Mouse (Mus musculus) MEL (cell line): ENCODE data around the gene Ugt1a1. TPM values are rescaled to one million over a fixed set of nuclear protein-coding genes. Genes with fewer than 3 reads are reported as not detected.

ENCODE experiments used
- DNase-seq: peaks from one replicate; pipeline ENCODE4 v3.0.0; 2011; ENCODE audit warnings: low read depth, low spot score
- H3K27ac ChIP-seq: 2 replicates; pipeline ENCODE4 v1.5.1; 2012; ENCODE audit warnings: low read depth, mild to moderate bottlenecking, control low read depth, low read length, moderate library complexity; ENCODE audit not compliant: control insufficient read depth
- H3K27me3 ChIP-seq, 2 experiments: fragments of 150-350 bp in 1 of 2; sonication (generic) in 1 of 2; 2 replicates each; pipeline ENCODE4 v1.6.1; 2012; ENCODE audit warnings: low read length in 2 of 2, mild to moderate bottlenecking in 2 of 2, improper control_type of control experiment in 1 of 2, moderate library complexity in 1 of 2; ENCODE audit not compliant: insufficient read depth in 2 of 2, control insufficient read depth in 1 of 2
- H3K36me3 ChIP-seq, 2 experiments: 2 replicates each; pipeline ENCODE4 v1.6.1; 2012 to 2014; ENCODE audit warnings: low read length in 2 of 2, improper control_type of control experiment in 1 of 2, inconsistent platforms in 1 of 2, mild to moderate bottlenecking in 1 of 2; ENCODE audit not compliant: insufficient read depth in 2 of 2, control insufficient read depth in 1 of 2
- H3K4me1 ChIP-seq, 2 experiments: fragments of 150-350 bp in 1 of 2; sonication (generic) in 1 of 2; 2 replicates each; pipeline ENCODE4 v1.6.1; 2012; ENCODE audit warnings: low read length in 2 of 2, improper control_type of control experiment in 1 of 2, mild to moderate bottlenecking in 1 of 2; ENCODE audit not compliant: insufficient read depth in 2 of 2, control insufficient read depth in 1 of 2
- H3K4me3 ChIP-seq, 2 experiments: fragments of 150-350 bp in 1 of 2; sonication (generic) in 1 of 2; 2 replicates each; pipeline ENCODE4 v1.5.1; 2012; ENCODE audit warnings: low read depth in 2 of 2, low read length in 2 of 2, mild to moderate bottlenecking in 2 of 2, moderate library complexity in 2 of 2, control low read depth in 1 of 2, improper control_type of control experiment in 1 of 2; ENCODE audit not compliant: control insufficient read depth in 1 of 2, insufficient read depth in 1 of 2
- H3K79me2 ChIP-seq: 2 replicates; pipeline ENCODE4 v1.6.1; 2012; ENCODE audit warnings: mild to moderate bottlenecking, low read length, moderate library complexity; ENCODE audit not compliant: control insufficient read depth, poor library complexity, insufficient read depth
- H3K9ac ChIP-seq: 2 replicates; pipeline ENCODE4 v1.6.1; 2012; ENCODE audit warnings: low read depth, mild to moderate bottlenecking, control low read depth, low read length, moderate library complexity; ENCODE audit not compliant: control insufficient read depth, poor library complexity, severe bottlenecking
- H3K9me3 ChIP-seq: fragments of 150-350 bp; sonication (generic); replicated peaks from 2 replicates; pipeline ENCODE4 v1.6.1; 2012; ENCODE audit warnings: mild to moderate bottlenecking, low read length, improper control_type of control experiment, moderate library complexity; ENCODE audit not compliant: insufficient read depth
- CHD1 ChIP-seq: IDR thresholded peaks from 2 replicates; pipeline ENCODE4 v1.6.1; 2012; ENCODE audit warnings: low read depth, mild to moderate bottlenecking, inconsistent platforms, low read length, improper control_type of control experiment
- E2F4 ChIP-seq: IDR thresholded peaks from 2 replicates; pipeline ENCODE4 v1.6.1; 2011; ENCODE audit warnings: low read depth, low read length, improper control_type of control experiment, borderline replicate concordance
- EP300 ChIP-seq, 2 experiments: IDR thresholded peaks; 2 replicates each; pipeline ENCODE4 v1.6.1; 2011; ENCODE audit warnings: improper control_type of control experiment in 2 of 2, low read length in 2 of 2, low read depth in 1 of 2, mild to moderate bottlenecking in 1 of 2
- ETS1 ChIP-seq: IDR thresholded peaks from 2 replicates; pipeline ENCODE4 v1.6.1; 2012; ENCODE audit warnings: low read depth, mild to moderate bottlenecking, inconsistent platforms, low read length, improper control_type of control experiment, moderate library complexity
- GABPA ChIP-seq: IDR thresholded peaks from 2 replicates; pipeline ENCODE4 v1.6.1; 2012; ENCODE audit warnings: low read depth, mild to moderate bottlenecking, inconsistent platforms, low read length, improper control_type of control experiment, moderate library complexity
- GATA1 ChIP-seq: IDR thresholded peaks from 2 replicates; pipeline ENCODE4 v1.6.1; 2011; ENCODE audit warnings: low read depth, low read length, improper control_type of control experiment
- HCFC1 ChIP-seq: IDR thresholded peaks from 2 replicates; pipeline ENCODE4 v1.6.1; 2012; ENCODE audit warnings: low read depth, mild to moderate bottlenecking, inconsistent platforms, low read length, improper control_type of control experiment, moderate library complexity
- JUND ChIP-seq: IDR thresholded peaks from 2 replicates; pipeline ENCODE4 v1.6.1; 2011; ENCODE audit warnings: low read depth, mild to moderate bottlenecking, improper control_type of control experiment, low read length
- MAFK ChIP-seq: IDR thresholded peaks from 2 replicates; pipeline ENCODE4 v1.6.1; 2011; ENCODE audit warnings: low read depth, mild to moderate bottlenecking, low read length, improper control_type of control experiment, borderline replicate concordance
- MAX ChIP-seq: IDR thresholded peaks from 2 replicates; pipeline ENCODE4 v1.6.1; 2011; ENCODE audit warnings: low read length, improper control_type of control experiment
- MEF2A ChIP-seq: IDR thresholded peaks from 2 replicates; pipeline ENCODE4 v1.6.1; 2014; ENCODE audit warnings: low read depth, mild to moderate bottlenecking, inconsistent platforms, low read length, improper control_type of control experiment; ENCODE audit not compliant: poor library complexity, insufficient replicate concordance, severe bottlenecking; ENCODE audit errors: extremely low read depth
- MXI1 ChIP-seq: IDR thresholded peaks from 2 replicates; pipeline ENCODE4 v1.6.1; 2011; ENCODE audit warnings: mild to moderate bottlenecking, low read depth, low read length, improper control_type of control experiment
- MYC ChIP-seq: IDR thresholded peaks from 2 replicates; pipeline ENCODE4 v1.6.1; 2011; ENCODE audit warnings: low read depth, mild to moderate bottlenecking, low read length, improper control_type of control experiment, moderate library complexity
- NELFE ChIP-seq: IDR thresholded peaks from 2 replicates; pipeline ENCODE4 v1.6.1; 2011; ENCODE audit warnings: low read depth, low read length, improper control_type of control experiment
- NRF1 ChIP-seq: IDR thresholded peaks from 2 replicates; pipeline ENCODE4 v1.6.1; 2014; ENCODE audit warnings: low read depth, mild to moderate bottlenecking, inconsistent platforms, low read length, improper control_type of control experiment, moderate library complexity; ENCODE audit not compliant: poor library complexity, insufficient read depth, severe bottlenecking
- POLR2A ChIP-seq, 2 experiments: IDR thresholded peaks; 2 replicates each; pipeline ENCODE4 v1.6.1; 2011 to 2012; ENCODE audit warnings: low read length in 2 of 2, mild to moderate bottlenecking in 2 of 2, control low read depth in 1 of 2, improper control_type of control experiment in 1 of 2, low read depth in 1 of 2, moderate library complexity in 1 of 2; ENCODE audit not compliant: control insufficient read depth in 1 of 2, insufficient read depth in 1 of 2, poor library complexity in 1 of 2
- POLR2AphosphoS5 ChIP-seq: IDR thresholded peaks from 2 replicates; pipeline ENCODE4 v1.6.1; 2012; ENCODE audit warnings: low read depth, borderline replicate concordance, mild to moderate bottlenecking, inconsistent platforms, low read length, moderate library complexity, mixed read lengths
- RAD21 ChIP-seq: IDR thresholded peaks from 2 replicates; pipeline ENCODE4 v1.6.1; 2011; ENCODE audit warnings: mild to moderate bottlenecking, low read depth, low read length, improper control_type of control experiment
- SMC3 ChIP-seq: IDR thresholded peaks from 2 replicates; pipeline ENCODE4 v1.6.1; 2011; ENCODE audit warnings: low read depth, low read length, improper control_type of control experiment
- TAL1 ChIP-seq: IDR thresholded peaks from 2 replicates; pipeline ENCODE4 v1.6.1; 2012; ENCODE audit warnings: mild to moderate bottlenecking, inconsistent platforms, low read length, moderate library complexity, mixed read lengths
- TBP ChIP-seq: IDR thresholded peaks from 2 replicates; pipeline ENCODE4 v1.8.0; 2011; ENCODE audit warnings: low read depth, low read length, improper control_type of control experiment
- USF1 ChIP-seq: IDR thresholded peaks from 2 replicates; pipeline ENCODE4 v1.6.1; 2014; ENCODE audit warnings: low read depth, mild to moderate bottlenecking, inconsistent platforms, low read length, improper control_type of control experiment, moderate library complexity
- ZKSCAN1 ChIP-seq: IDR thresholded peaks from 2 replicates; pipeline ENCODE4 v1.6.1; 2012; ENCODE audit warnings: low read depth, mild to moderate bottlenecking, inconsistent platforms, low read length, improper control_type of control experiment, moderate library complexity
- ZNF384 ChIP-seq: IDR thresholded peaks from 2 replicates; pipeline ENCODE4 v1.6.1; 2012; ENCODE audit warnings: low read depth, mild to moderate bottlenecking, inconsistent platforms, low read length, improper control_type of control experiment
- polyA plus RNA-seq, 2 experiments: library from polyadenylated mRNA; stranded (reverse) in 1 of 2; unstranded in 1 of 2; fragments of >175 nt in 1 of 2; fragments of >200 nt in 1 of 2; gene quantifications; 2 replicates each; pipeline versions ENCODE4 v1.2.1 to v1.2.4; 2012; ENCODE audit warnings: low replicate concordance in 2 of 2, low read depth in 1 of 2; ENCODE audit not compliant: insufficient read length in 2 of 2, insufficient read depth in 1 of 2, missing spikeins in 1 of 2
- total RNA-seq: library from RNA; depleted of rRNA; stranded (reverse); fragments of 300-350 nt; gene quantifications from 2 replicates; pipeline ENCODE4 v1.2.3, GENCODE M21; 2012

The Ugt1a1 gene
- total and polyA plus RNA-seq, 3 experiments: not detected

- H3K36me3 ChIP-seq: peaks cover 21 to 34% of the 10 kb centered on the region in 2 experiments
- no peaks in the 10 kb centered on the region for H3K9me3 ChIP-seq
- DNase-seq: no peak
- no peak overlapping the region for H3K4me3 ChIP-seq
- TF ChIP-seq GABPA: no peak
- TF ChIP-seq TBP: no peak
- no peak for TF ChIP-seq EP300 (IDR thresholded peaks at IDR 0.05; ENCODE audit: low read depth in 1 of 2, low read length in 2 of 2)
- no peak for TF ChIP-seq POLR2A (IDR thresholded peaks at IDR 0.05; ENCODE audit: control insufficient read depth in 1 of 2, insufficient read depth in 1 of 2, low read depth in 1 of 2, low read length in 2 of 2, poor library complexity in 1 of 2)
- no peak for TF ChIP-seq MAFK
- TF ChIP-seq GATA1: no peak
- TF ChIP-seq MXI1: no peak
- TF ChIP-seq JUND: no peak
- TF ChIP-seq ZNF384: no peak
- no peak for TF ChIP-seq MAX
- TF ChIP-seq ETS1: no peak
- peaks cover 7 to 17% of the 10 kb centered on the region in 2 experiments for H3K4me1 ChIP-seq
- no peaks in the 10 kb centered on the region for H3K27me3 ChIP-seq
- no peaks in the 10 kb centered on the region for H3K79me2 ChIP-seq
- no peak overlapping the region for H3K9ac ChIP-seq
- H3K27ac ChIP-seq: no peak overlapping the region
Observed at GRCm38 (mm10) chr1:88266123-88266522, 54.4 kb downstream of the Ugt1a1 start.

DNA sequence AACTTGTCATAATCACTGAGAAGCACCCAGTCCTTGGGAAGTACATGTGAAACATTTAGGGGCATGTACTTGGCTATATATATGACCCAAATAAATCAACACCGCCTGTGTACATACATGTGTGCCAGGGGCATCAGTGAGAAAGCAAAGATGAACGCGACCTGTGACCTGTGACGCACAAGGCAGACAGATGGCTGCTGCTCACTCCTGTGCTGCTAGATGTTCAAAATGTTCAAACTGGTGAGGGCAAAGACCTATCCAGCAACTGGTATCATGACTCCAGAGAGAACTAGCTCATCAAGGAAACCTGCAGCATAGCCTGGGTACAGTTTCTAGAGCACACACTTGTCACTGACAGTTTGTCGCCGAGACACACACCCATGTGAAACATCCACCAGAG lies 55.7 kb downstream of the Ugt1a1 start:
- no peak overlapping the region for H3K4me3 ChIP-seq
- no peak for DNase-seq
- H3K36me3 ChIP-seq: peaks cover 8 to 37% of the 10 kb centered on the region in 2 experiments
- H3K27ac ChIP-seq: no peak overlapping the region
- peaks cover 3 to 6% of the 10 kb centered on the region in 2 experiments for H3K4me1 ChIP-seq
- no peak overlapping the region for H3K9ac ChIP-seq
- no peak for TF ChIP-seq MYC
- TF ChIP-seq POLR2AphosphoS5: 0 out of 2 replicates have a peak, but pooled peaks have one; percentile 53
- no peaks in the 10 kb centered on the region for H3K79me2 ChIP-seq
- H3K9me3 ChIP-seq: no peaks in the 10 kb centered on the region
- no peaks in the 10 kb centered on the region for H3K27me3 ChIP-seq

DNA sequence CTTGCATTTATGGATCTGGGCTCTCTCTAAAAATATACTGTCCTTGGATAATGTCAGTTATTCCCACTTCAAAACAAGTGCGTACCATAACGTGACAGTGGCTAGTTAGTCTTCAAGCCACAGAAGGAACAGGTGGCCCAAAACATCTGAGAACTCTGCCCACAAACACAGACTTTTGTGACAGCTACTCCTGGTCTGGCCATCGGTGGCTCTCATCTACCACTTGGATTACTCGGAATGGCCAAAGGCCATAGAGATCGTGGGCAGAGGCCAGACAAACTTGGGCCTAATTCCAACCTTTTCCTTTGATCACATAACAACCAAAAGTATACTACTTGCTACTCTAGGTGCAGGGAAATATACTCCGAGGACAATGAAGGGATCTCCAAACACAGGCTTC lies 56.3 kb downstream of the Ugt1a1 start:
- H3K4me3 ChIP-seq: no peak overlapping the region
- no peaks in the 10 kb centered on the region for H3K79me2 ChIP-seq
- no peaks in the 10 kb centered on the region for H3K27me3 ChIP-seq
- TF ChIP-seq MAX (no peak), NELFE (no peak), CHD1 (no peak), ETS1 (no peak), USF1 (no peak), HCFC1 (no peak), MAFK (no peak), ZKSCAN1 (no peak), EP300 (IDR thresholded peaks at IDR 0.05; ENCODE audit: low read depth in 1 of 2, low read length in 2 of 2) (no peak), GABPA (no peak), TBP (no peak), MEF2A (no peak), RAD21 (no peak), MXI1 (no peak), E2F4 (no peak), SMC3 (no peak), NRF1 (no peak), TAL1 (no peak), POLR2AphosphoS5 (no peak), POLR2A (IDR thresholded peaks at IDR 0.05; ENCODE audit: control insufficient read depth in 1 of 2, insufficient read depth in 1 of 2, low read depth in 1 of 2, low read length in 2 of 2, poor library complexity in 1 of 2) (no peak)
- peaks cover 2 to 37% of the 10 kb centered on the region in 2 experiments for H3K36me3 ChIP-seq
- no peaks in the 10 kb centered on the region for H3K9me3 ChIP-seq
- peaks cover 0 to under 1% of the 10 kb centered on the region in 2 experiments; a peak in 1 of 4 replicates for H3K4me1 ChIP-seq
- no peak overlapping the region for H3K27ac ChIP-seq
- no peak for DNase-seq
- no peak overlapping the region for H3K9ac ChIP-seq
